Mouse (Mus musculus) T-cell, adult 2 months (primary cell): ENCODE data around the gene BC049715.
"Not testable (repeated sequence)": the region's sequence is repeated elsewhere in the genome, so short reads cannot be mapped to it uniquely, and the experiment has no call there.

Source experiments
- DNase-seq: peaks from one replicate; pipeline ENCODE4 v3.0.0; 2022; ENCODE audit warnings: low spot score

Gene BC049715

GRCm38 (mm10) chr6:136850267-136850666, 22.8 kb downstream of the BC049715 start:
- DNase-seq = no peak

- DNase-seq = no peak
Measured at GRCm38 (mm10) chr6:136852348-136852747, 24.9 kb downstream of the BC049715 start.

DNA sequence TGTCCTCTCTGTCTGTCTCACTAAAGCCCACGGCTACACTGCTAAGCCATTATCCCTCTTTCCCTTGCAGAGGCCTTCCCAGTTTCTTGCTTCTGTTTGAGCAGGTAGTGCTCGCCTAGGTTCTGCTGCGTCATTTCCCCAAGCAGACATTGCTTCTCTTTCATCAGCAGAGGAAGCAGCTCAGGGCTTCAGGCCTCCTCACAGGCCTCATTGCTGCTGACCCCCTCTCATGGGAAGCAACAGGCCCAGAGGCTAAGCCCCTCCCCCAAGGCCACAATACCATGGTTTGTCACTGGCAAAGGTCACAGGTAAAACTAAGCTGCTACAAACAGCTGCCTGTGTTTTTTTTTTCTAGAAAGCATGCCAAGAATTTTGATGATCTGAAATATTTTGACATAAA, 25.3 kb downstream of the BC049715 start:
- DNase-seq = no peak

GRCm38 (mm10) chr6:136854361-136854781, 26.9 kb downstream of the BC049715 start:
- peak; percentile 71 for DNase-seq

DNA sequence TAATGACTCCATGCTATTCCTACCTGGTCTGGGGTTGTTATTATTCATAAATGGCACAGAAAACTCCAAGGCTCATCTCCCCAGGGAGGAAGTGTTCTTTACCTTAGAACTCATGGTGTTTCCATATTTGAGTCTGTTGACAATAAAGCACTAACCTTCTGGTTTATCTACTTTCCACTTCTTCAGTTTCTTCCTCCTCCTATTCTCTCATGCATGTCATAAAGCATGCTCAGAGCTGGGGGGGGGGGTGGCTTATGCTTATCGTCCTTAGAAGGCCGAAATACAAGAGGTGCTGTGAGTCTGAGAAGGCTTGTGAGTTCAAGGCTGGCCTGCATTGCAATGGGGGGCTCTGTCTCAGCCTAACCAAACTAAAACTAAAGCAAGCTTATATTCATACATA, 27.8 kb downstream of the BC049715 start:
- no peak for DNase-seq

GRCm38 (mm10) chr6:136856071-136856636, 28.7 kb downstream of the BC049715 start:
- DNase-seq = peak; percentile 62

DNA sequence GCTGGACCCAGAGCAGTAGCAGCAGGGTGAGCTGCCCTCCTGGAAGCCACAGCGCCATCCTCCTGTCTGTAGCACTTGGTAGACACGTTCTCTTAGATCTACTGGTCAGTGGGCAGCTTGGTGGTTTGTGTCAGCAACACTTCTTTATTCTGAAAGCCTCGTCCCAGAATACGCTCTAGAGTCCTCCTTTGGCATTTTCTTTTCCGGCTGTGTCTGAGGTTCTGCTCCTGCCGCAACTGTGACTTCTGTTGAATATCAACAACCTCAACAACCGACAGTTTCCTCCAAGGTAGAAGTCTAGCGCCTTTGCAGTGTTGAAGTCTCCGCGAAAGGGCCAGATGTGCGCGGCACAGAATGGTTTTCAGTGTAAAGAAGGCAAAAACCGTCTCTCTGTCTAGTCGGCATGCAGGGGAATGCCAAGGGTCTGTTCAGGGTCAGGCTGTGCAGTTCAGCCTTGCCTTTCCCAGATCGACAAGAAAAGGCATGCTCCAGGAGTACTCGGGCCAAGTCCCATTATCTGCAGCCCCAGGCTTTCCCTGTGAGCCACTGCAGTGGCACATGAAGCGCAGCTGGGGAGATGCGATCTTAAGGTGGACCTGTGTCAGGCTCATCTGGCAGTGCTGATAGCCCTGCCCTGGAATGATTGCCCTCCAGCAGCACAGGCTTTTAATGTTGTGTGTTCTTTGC, 29.9 kb downstream of the BC049715 start, which contains the start of gene Art4:
Gene Art4, minus strand, starts transcription at position 548 of the 687 bp plus-strand sequence.
- DNase-seq = peak; percentile 39

- DNase-seq = no peak
Measured at GRCm38 (mm10) chr6:136857873-136858260, 30.4 kb downstream of the BC049715 start.

DNA sequence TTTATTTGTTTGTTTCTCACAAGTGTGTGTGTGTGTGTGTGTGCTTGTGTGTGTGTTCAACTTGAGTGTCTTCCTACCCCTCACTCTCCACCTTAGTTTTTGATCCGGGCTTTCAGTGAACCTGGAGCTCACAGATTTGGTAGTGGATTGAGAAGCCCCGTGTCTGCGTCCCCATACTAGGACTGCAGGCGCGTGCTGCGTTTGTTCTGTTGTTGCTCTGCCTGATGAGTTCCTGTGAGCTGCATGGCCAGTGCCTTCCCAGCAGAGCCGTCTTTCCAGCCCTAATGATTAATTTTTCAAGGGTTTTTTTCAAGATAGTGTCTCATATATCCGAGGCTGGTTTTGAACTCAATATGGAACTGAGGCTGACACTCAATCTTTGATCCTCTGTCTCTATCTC, 31.0 kb downstream of the BC049715 start:
- no peak for DNase-seq

- peak; percentile 31 for DNase-seq
Measured at GRCm38 (mm10) chr6:136861020-136861419, 33.6 kb downstream of the BC049715 start.

DNA sequence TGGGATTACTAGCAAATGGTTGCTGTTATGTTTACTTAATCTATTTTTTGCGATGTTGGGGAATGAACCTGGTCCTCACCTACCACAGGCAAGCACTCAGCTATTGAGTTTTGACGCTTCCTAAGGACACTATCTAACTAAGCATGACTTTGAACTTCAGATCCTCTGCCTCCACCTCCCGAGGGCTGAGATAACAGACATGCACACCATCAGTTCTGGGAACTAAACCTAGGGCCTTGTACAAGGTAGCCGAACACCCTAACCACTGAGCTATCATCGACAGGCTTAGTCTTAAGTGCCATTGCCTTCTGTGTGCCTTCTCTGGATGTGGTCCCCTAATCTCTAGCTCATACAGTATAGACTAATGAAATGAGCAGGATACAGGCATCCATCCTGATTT, 37.9 kb downstream of the BC049715 start:
- DNase-seq = no peak

GRCm38 (mm10) chr6:136866150-136866549, 38.7 kb downstream of the BC049715 start:
- DNase-seq = no peak

DNA sequence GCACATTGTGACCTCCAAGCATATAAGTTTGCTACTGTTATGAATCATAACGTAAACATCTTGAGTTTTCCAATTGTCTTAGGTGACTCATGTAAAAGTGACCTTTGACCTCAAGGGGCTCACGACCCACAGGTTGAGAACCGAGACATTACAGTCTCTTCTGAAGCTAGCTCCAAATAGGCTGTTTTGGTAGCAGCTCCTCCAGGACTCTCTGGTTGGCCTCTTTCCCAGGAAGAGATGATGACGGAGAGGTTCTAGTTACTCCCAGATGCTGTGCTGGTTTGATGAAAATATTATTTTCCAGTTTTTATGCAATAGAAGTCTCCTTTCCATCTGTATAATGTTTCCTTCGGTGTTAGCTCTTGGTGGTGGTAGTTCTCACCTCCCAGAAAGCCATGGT, 41.5 kb downstream of the BC049715 start:
- no peak for DNase-seq

DNA sequence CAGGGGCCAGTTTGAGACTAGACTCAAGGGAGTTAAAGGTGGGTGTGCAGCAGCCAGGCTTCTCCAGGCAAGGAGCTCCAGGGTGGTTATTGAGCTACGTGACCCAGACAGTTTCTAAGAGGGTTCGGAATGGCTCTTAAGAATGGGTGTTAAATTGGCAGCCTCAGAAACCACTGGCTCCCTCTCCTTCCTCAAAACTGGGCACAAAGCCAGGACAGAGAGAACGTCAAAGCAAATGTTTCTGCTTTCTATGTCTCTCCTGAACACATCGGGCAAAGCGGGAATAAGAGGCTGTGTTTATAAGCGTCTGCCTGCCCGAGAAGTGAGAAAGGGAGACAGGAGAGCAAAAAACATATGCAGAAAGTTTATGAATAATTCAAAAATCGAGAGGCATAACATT, 47.2 kb downstream of the BC049715 start:
- DNase-seq = no peak

DNA sequence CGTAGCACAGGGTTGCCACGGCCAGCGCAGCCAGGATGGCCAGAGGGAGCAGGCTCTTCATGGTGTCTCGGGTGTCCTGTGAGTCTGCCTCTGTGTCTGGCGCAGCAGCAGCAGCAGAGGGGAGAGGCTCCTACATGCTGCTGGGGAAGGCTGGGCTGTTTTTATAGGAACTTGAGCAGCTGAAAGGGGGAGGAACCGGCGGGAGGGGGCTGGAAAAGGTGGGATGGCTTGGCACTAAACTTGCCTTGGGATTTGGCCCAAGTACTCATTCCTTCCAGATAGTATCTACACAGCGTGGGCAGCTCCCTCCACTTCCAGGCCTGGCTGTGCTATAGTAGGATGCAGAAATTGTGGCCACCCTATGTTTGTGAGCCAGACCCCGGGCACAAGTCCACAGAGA, 48.2 kb downstream of the BC049715 start, which contains the start of gene Mgp:
Gene Mgp, minus strand, starts transcription at position 154 of the 400 bp plus-strand sequence.
- DNase-seq = no peak

DNA sequence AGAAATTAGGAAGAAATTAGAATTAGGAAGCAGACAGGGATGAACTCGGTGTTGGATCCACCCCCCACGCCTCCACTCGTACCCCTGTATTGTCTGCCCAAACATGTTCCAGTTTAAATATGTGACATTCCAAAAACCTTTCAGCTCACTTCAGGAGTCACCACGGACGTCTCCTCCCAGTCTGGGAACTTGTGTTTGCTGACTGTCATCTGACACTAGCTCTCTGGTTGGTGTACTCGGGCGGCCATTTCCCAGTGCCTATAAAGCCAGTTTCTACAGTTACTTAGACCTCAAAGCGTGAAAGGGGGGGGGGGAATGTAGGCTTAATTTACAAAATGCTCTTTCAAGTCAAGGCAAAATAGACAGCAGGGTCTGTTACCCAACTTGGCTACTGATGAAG, 54.3 kb downstream of the BC049715 start:
- DNase-seq = no peak

GRCm38 (mm10) chr6:136883431-136883915, 56.0 kb downstream of the BC049715 start:
- no peak for DNase-seq

GRCm38 (mm10) chr6:136883961-136884360, 56.5 kb downstream of the BC049715 start:
- DNase-seq = no peak

DNA sequence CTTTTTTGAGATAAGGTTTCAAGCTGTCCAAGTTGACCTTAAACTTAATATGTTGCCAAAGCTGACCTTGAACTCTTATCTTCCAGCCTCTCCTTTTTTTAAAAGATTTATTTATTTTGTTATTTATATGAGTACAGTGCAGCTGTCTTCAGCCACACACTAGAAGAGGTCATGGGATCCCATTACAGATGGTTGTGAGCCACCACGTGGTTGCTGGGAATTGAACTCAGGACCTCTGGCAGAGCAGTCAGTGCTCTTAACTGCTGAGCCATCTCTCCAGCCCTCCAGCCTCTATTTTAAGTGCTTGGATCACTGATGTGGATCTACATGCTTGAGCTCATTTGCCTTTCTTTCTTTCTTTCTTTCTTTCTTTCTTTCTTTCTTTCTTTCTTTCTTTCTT, 57.3 kb downstream of the BC049715 start:
- DNase-seq = not testable (repeated sequence)

DNA sequence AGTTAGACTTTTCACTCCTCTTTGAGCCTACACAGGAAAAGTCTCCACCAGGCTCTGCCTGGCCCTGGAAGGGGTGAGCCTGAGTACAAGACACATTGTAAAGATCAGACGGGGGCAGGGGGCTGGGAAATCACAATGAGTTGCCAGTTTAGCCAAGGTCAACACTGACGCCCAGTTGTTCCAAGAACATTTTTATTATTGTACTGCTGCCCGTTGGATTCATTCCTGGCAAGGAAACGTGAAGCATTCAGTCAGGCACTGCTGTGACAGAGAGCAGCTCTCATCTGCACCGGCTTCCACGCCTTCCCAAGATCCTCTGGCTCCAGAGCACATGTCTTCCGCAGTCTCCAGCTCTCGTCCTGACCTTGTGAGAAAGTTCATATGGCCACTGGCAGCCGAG, 60.4 kb downstream of the BC049715 start:
- DNase-seq = no peak

DNA sequence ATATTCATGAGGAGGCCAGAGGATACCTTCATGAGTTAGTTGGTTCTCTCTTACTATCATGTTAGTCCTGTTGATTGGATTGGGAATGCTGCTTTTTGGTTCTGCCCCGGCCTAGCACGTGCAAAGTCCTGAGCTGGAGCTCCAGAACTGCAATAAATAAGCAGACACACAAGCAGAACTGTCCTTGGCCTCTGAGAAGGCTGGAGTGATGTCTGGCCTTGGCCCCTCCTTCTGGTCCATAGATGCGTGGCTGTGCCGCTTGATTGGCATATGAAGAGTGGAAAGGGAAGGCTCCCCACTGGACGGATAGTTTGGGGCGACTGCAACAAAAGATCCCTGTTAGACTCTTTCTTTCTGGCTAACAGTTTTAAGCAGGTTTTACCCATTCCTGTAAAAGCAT, 61.6 kb downstream of the BC049715 start:
- no peak for DNase-seq

- DNase-seq = no peak
Measured at GRCm38 (mm10) chr6:136889554-136889953, 62.1 kb downstream of the BC049715 start.
